Mouse (Mus musculus): ENCODE data around the gene Itih5. TPM values are rescaled to one million over a fixed set of nuclear protein-coding genes. Genes with fewer than 3 reads are reported as not detected.

Itih5 gene
- total and polyA plus RNA-seq, 2 experiments: 4.6 to 7.4 TPM

GRCm38 (mm10) chr2:10283686-10284085 is 130.3 kb downstream of the Itih5 start:
- Histone ChIP-seq H3K4me1 (ENCODE audit: control insufficient read depth, insufficient read depth, low read length) (peaks cover 6% of the 10 kb centered on the region), H3K36me3 (ENCODE audit: control insufficient read depth, insufficient read depth, low read length) (no peaks in the 10 kb centered on the region), H3K9ac (ENCODE audit: low read depth, low read length) (no peak overlapping the region), H3K27me3 (ENCODE audit: control insufficient read depth, insufficient read depth, low read length) (no peaks in the 10 kb centered on the region), H3K27ac (replicated peaks; ENCODE audit: insufficient read depth, low read depth, low read length) (no peak overlapping the region), H3K4me3 (ENCODE audit: insufficient read depth, low read depth, low read length) (no peak overlapping the region; the same call in 1 of the 2 replicates), H3K79me2 (ENCODE audit: control insufficient read depth, insufficient read depth, low read length) (no peaks in the 10 kb centered on the region)
- DNase-seq (ENCODE audit: extremely low read depth, low read depth, low spot score): peak; percentile 48
- TF ChIP-seq CTCF (IDR thresholded peaks at IDR 0.05; ENCODE audit: low read depth, low read length) (no peak), POLR2A (IDR thresholded peaks at IDR 0.05; ENCODE audit: extremely low read depth, insufficient read depth, low read length) (no peak)
- WGBS: 11% methylated on average over 5 of the region's 5 CpGs

GRCm38 (mm10) chr2:10284636-10285270 is 131.4 kb downstream of the Itih5 start:
- Histone ChIP-seq H3K27ac (replicated peaks; ENCODE audit: insufficient read depth, low read depth, low read length) (no peak overlapping the region), H3K79me2 (ENCODE audit: control insufficient read depth, insufficient read depth, low read length) (no peaks in the 10 kb centered on the region), H3K9ac (ENCODE audit: low read depth, low read length) (no peak overlapping the region), H3K4me3 (ENCODE audit: insufficient read depth, low read depth, low read length) (no peak overlapping the region), H3K27me3 (ENCODE audit: control insufficient read depth, insufficient read depth, low read length) (no peaks in the 10 kb centered on the region), H3K4me1 (ENCODE audit: control insufficient read depth, insufficient read depth, low read length) (peaks cover 6% of the 10 kb centered on the region), H3K36me3 (ENCODE audit: control insufficient read depth, insufficient read depth, low read length) (no peaks in the 10 kb centered on the region)
- TF ChIP-seq CTCF (IDR thresholded peaks at IDR 0.05; ENCODE audit: low read depth, low read length): no peak; the same call in 1 of the 2 replicates
- TF ChIP-seq POLR2A (IDR thresholded peaks at IDR 0.05; ENCODE audit: extremely low read depth, insufficient read depth, low read length): no peak
- peak; percentile 60 for DNase-seq (ENCODE audit: extremely low read depth, low read depth, low spot score)
- 21% methylated on average over 10 of the region's 10 CpGs for WGBS

- Histone ChIP-seq H3K4me3 (ENCODE audit: insufficient read depth, low read depth, low read length) (no peak overlapping the region), H3K36me3 (ENCODE audit: control insufficient read depth, insufficient read depth, low read length) (no peaks in the 10 kb centered on the region), H3K27ac (replicated peaks; ENCODE audit: insufficient read depth, low read depth, low read length) (no peak overlapping the region), H3K4me1 (ENCODE audit: control insufficient read depth, insufficient read depth, low read length) (peaks cover 6% of the 10 kb centered on the region), H3K27me3 (ENCODE audit: control insufficient read depth, insufficient read depth, low read length) (no peaks in the 10 kb centered on the region), H3K79me2 (ENCODE audit: control insufficient read depth, insufficient read depth, low read length) (no peaks in the 10 kb centered on the region), H3K9ac (ENCODE audit: low read depth, low read length) (no peak overlapping the region)
- no peak for DNase-seq (ENCODE audit: extremely low read depth, low read depth, low spot score)
- no peak for TF ChIP-seq CTCF (IDR thresholded peaks at IDR 0.05; ENCODE audit: low read depth, low read length)
- TF ChIP-seq POLR2A (IDR thresholded peaks at IDR 0.05; ENCODE audit: extremely low read depth, insufficient read depth, low read length): no peak
- WGBS: 72% methylated on average over 13 of the region's 13 CpGs
Observed at GRCm38 (mm10) chr2:10285975-10286374, 132.6 kb downstream of the Itih5 start.

DNA sequence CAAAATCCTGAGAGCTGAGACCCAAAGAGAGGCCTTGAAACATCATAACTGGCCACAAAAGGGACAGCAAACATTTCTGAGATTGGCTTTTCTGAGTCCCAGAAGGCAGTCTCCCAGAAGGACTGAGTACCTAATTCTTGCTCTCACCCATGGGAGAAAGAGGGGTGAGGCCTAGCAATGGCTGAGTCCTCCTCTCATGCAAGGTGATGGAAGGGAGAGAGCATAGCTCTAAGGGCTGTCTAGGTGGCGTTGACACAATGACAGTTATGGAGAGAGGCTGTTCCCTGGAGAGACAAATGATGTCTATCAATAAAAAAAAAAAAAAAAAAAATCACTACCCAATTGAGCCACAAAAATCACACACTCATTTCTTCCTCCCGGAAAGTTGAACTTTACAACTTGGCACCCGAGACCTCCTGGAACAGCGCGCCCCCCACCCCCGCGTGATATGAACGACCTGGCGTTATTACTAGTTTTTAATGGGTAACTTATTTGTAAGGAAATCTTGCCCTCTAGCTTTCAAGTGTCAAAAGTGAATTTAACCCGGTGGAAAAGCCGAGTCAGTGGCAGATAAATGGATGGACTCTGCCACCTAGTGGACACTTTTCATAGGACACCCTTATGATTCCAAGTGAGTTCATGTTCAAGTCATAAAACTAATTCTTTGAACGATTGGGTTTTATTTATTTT is 134.9 kb downstream of the Itih5 start:
- Histone ChIP-seq H3K27ac (replicated peaks; ENCODE audit: insufficient read depth, low read depth, low read length) (no peak overlapping the region), H3K4me3 (ENCODE audit: insufficient read depth, low read depth, low read length) (no peak overlapping the region), H3K4me1 (ENCODE audit: control insufficient read depth, insufficient read depth, low read length) (peaks cover 6% of the 10 kb centered on the region), H3K79me2 (ENCODE audit: control insufficient read depth, insufficient read depth, low read length) (no peaks in the 10 kb centered on the region), H3K36me3 (ENCODE audit: control insufficient read depth, insufficient read depth, low read length) (no peaks in the 10 kb centered on the region), H3K9ac (ENCODE audit: low read depth, low read length) (no peak overlapping the region), H3K27me3 (ENCODE audit: control insufficient read depth, insufficient read depth, low read length) (no peaks in the 10 kb centered on the region)
- 3% methylated on average over 12 of the region's 12 CpGs for WGBS
- DNase-seq (ENCODE audit: extremely low read depth, low read depth, low spot score): peak; percentile 81
- no peak for TF ChIP-seq POLR2A (IDR thresholded peaks at IDR 0.05; ENCODE audit: extremely low read depth, insufficient read depth, low read length)
- TF ChIP-seq CTCF (IDR thresholded peaks at IDR 0.05; ENCODE audit: low read depth, low read length): peak; percentile 61

GRCm38 (mm10) chr2:10288881-10289280 is 135.5 kb downstream of the Itih5 start:
- Histone ChIP-seq H3K27me3 (ENCODE audit: control insufficient read depth, insufficient read depth, low read length) (no peaks in the 10 kb centered on the region), H3K27ac (replicated peaks; ENCODE audit: insufficient read depth, low read depth, low read length) (no peak overlapping the region), H3K36me3 (ENCODE audit: control insufficient read depth, insufficient read depth, low read length) (no peaks in the 10 kb centered on the region), H3K9ac (ENCODE audit: low read depth, low read length) (no peak overlapping the region), H3K4me3 (ENCODE audit: insufficient read depth, low read depth, low read length) (no peak overlapping the region), H3K4me1 (ENCODE audit: control insufficient read depth, insufficient read depth, low read length) (peaks cover 4% of the 10 kb centered on the region), H3K79me2 (ENCODE audit: control insufficient read depth, insufficient read depth, low read length) (no peaks in the 10 kb centered on the region)
- 0% methylated on average over 1 of the region's 1 CpGs for WGBS
- no peak for DNase-seq (ENCODE audit: extremely low read depth, low read depth, low spot score)
- TF ChIP-seq POLR2A (IDR thresholded peaks at IDR 0.05; ENCODE audit: extremely low read depth, insufficient read depth, low read length) (no peak), CTCF (IDR thresholded peaks at IDR 0.05; ENCODE audit: low read depth, low read length) (no peak)

- Histone ChIP-seq H3K27ac (replicated peaks; ENCODE audit: insufficient read depth, low read depth, low read length) (no peak overlapping the region), H3K79me2 (ENCODE audit: control insufficient read depth, insufficient read depth, low read length) (no peaks in the 10 kb centered on the region), H3K9ac (ENCODE audit: low read depth, low read length) (no peak overlapping the region), H3K36me3 (ENCODE audit: control insufficient read depth, insufficient read depth, low read length) (no peaks in the 10 kb centered on the region), H3K4me3 (ENCODE audit: insufficient read depth, low read depth, low read length) (no peak overlapping the region), H3K27me3 (ENCODE audit: control insufficient read depth, insufficient read depth, low read length) (no peaks in the 10 kb centered on the region), H3K4me1 (ENCODE audit: control insufficient read depth, insufficient read depth, low read length) (peaks cover 2% of the 10 kb centered on the region)
- no peak for DNase-seq (ENCODE audit: extremely low read depth, low read depth, low spot score)
- TF ChIP-seq CTCF (IDR thresholded peaks at IDR 0.05; ENCODE audit: low read depth, low read length) (no peak), POLR2A (IDR thresholded peaks at IDR 0.05; ENCODE audit: extremely low read depth, insufficient read depth, low read length) (no peak)
- WGBS: 86% methylated on average over 7 of the region's 7 CpGs
Observed at GRCm38 (mm10) chr2:10290115-10290514, 136.7 kb downstream of the Itih5 start.
